Mouse (Mus musculus) testis, postnatal 10 days (tissue): Measurements from ENCODE around the gene Tada2b.

Source experiments
- DNase-seq: peaks from one replicate; pipeline ENCODE4 v3.0.0; 2021; ENCODE audit warnings: low spot score

Tada2b gene

DNA sequence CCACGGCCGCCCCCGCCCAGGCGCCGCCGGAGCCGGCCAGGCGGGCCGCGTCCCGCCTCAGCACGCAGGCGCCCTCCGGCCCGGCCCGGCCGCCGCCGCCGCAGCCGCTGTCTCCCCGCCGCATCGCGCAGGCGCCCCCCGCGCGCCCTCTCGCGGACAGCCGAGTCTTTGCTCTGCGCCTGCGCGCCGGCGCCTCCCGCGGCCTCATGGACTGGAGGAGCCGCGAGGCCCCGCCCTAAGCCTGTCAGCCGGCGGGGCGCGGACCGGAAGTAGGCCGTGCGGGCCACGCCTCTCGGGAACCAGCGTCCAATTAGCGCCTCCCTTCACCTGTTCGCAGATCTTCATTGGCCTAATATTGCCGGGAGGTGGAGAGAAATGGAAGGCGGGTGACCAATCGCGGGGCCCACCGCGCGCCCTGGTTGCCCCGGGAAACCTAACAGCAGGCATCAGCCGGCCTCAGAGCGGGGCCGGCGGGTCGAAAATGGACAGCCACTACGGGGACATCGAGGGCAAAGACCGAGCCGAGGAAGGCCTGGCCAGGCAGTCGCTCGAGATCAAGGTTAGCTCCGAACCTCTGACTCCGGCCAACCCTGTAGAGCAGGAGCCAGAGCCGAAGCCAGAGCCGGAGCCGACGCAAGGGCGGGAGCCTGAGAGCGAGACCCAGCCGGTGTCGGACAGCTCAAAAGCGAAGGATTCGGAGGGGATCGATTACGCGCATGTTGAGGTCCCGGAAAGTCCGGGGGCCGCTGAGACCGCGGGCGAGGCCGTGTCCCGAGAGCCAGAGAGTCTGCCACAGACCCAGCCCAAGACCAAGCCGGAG, at the start of gene Tada2b, which contains the start of gene Ccdc96:
Gene Tada2b, minus strand, starts transcription at position 115 of the 820 bp plus-strand sequence.
Gene Ccdc96, plus strand, starts transcription at position 418 of the 820 bp plus-strand sequence.
- DNase-seq, result peak; percentile 97

DNA sequence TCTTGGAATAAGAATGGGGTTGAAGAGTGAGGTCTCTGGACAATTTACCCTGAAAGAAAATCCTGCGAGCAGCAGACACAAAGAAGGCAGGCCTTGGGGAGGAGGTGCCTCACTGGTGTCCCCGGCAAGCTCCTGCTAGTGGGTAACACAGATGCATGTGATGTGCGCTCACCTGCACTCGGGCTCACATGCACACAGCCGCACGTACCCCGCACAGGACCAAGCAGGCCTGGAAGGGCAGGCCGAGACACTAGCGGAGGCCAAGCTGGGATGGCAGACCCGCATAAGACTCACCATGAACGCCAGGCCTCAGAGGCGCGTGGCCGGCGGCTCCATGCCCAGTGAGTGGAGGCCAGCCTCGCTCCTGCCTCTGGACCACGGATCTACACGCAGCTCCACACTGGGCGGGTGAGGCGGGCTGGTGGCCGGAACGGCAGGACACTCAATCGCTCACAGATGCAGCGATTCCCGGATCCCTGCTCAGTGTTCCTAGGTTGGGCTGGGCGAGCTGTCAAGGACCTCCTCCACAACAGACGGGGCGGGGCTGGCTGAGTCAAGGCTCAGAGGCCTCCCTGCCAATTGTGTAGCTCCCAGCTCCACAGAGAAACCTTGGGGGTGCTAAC, 46.2 kb upstream of the Tada2b start:
- peak; percentile 96 for DNase-seq

DNA sequence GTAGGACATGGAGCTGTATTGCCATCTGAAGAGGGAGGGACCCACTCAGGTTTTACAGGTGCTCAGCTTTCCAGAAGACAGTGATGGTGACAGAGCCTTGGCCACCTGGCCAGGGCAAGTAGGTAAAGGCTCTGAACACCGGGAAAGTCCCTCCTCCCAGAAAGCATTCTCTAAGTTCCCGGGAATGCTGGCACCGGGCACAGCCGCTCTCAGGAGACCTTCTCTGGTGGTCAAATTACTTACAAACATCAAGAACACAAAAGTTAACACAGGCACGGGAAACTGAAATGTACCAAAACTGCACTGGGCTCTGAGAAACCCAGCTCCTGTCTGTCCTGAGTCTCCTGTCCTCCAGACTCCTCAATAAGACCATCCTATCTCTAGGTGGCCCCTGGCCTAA, 45.6 kb upstream of the Tada2b start:
- DNase-seq, result no peak

DNA sequence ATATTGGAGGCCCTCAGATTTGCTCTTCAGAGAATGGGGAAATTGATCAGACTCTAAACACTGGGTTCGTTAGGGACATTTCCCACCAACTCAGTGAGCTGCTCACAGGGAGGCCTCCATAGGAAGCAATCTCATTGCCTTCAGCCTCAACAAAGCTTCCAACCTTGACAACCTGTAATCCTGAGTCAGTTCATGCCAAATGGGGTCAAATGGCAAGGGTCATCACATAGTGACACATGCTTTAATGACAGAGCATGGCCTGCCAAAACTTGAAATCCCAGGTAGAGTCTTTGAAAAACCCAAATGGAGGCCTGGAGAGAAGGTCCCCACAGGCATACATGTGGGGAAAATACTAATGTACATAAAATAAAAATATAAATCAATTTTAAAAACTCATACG, 42.8 kb upstream of the Tada2b start:
- no peak for DNase-seq

DNA sequence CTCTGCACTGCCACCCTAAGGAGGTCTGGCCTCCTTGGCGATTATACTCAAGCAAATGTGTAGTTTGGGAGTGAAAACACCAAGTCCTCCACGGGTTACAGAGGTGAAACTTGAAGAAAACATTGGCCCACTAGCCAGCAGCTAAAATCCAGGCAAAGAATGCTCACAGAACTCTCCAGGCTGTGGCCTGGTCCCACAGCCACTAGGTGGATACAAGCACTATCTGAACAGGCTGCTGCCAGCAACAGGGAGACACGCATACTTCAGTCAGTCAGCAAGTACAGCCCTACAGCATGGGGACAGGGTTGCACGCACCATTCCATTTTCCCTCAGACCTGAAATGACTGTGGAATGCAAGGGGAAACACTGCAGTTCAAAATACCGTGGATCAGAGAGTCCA, 42.2 kb upstream of the Tada2b start:
- DNase-seq, result no peak

DNA sequence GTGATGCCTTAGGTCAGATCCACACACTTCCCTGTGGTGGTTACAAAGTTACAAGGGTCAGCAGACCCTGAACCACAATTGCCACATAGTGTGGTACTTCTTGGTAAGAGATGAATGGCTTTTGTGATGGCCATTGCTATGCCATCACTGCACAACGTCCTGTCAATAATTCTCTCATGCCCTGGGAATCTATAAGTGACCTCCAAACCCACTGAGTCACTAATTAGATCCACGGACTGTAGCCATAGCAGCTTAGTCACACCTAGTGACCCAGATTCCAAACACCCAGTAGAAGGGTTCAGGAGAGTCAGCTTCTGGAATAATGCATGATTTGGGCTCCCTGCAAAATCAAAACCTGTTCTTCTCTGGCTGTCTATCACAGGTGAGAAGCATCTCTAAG, 41.1 kb upstream of the Tada2b start:
- DNase-seq, result no peak

DNA sequence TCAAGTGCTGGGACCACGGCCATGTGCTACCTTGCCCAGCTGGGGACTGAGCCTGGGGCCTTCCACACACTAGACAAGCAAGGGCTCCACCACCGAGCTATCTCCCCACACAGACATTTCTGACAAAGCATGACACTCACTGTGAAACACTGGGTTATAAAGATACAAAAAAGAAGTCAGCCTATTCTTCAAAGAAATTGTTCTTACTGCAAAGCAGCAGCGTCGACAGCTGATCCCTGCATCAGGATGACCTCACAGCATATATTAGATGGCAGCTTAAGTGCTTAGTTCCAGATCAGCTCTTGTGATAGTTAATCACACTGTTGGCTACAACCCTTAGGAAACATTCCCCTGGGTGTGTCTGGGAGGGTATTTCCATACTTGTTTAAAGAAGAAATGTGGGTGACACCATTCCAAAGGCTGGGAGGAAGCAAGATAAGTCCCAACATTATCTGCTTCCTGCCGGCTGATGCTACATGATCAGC, 39.2 kb upstream of the Tada2b start:
- DNase-seq, result no peak

DNA sequence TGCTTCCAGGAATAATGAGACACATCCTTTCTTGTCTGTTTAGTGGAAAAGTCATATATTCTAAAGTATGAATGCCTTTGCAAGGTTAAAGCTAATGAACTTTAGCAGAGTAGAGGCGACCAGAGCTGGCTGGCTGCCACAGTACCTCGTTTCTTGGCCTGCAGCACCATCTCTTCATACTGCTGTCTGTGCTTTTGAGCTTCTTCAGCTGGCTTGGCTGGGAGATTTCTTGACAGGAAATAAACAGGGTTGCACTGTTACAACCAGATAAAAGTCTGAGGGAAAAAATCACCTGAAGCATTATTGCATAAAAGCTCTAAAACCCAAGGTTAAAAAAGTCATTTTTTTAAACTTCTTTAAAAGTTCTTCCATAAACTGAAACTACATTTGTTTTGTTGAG, 38.7 kb upstream of the Tada2b start:
- no peak for DNase-seq

DNA sequence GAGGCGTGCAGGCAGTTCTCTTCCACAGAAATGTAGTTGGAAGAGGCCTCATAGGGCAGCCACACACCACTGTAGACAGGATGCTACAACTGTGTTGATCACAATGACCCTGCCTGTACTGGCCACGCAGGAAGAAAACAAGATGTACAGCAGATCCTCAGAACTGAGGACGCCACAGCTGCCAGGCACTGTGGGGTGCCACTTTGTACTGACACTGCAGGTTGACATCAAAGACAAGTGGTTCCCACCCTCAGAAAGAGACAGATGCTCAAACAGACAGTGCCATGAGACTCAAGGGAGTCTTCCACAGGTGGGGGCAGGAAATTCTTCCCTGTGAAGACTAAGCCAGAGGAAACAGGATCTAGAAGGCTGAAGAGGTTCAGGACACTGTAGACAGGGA, 35.7 kb upstream of the Tada2b start:
- no peak for DNase-seq

DNA sequence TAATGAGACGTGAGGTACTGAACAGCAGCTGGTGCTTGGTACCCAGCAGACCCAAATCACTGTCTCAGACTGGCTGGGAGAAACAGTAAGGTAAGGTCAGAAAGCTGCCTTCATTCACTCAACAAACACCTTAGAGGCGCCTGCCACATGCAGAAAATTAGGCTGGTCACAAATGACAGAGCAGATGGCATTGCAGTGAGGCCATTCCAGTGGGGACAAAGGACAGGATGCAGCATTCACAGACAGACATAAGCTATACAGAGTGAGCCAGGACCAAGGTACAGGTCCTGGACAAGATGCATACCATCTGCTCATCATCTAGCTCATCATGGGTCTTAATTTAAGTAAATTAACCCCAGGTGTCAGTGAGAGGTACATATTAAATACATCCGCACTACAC, 33.5 kb upstream of the Tada2b start:
- DNase-seq, result no peak

DNA sequence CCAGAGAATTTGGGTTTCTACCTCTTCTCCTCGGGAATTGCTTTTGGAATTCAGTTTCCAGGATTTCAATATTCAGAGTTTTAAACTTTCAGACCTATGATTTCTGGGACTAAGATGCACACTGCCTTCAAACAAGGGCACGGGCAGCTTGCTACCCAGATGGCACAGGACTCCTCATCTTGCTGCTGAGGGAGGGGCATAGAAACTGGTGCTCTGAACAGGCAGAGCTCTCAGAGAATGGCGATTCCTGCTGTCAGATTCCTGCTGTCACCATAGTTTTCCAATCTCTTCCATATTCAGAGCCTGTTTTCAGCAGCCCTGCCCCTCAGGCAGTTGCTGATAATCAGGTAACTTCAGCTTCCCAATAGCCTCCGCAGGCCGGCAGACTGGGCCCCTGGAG, 31.5 kb upstream of the Tada2b start:
- DNase-seq, result no peak

DNA sequence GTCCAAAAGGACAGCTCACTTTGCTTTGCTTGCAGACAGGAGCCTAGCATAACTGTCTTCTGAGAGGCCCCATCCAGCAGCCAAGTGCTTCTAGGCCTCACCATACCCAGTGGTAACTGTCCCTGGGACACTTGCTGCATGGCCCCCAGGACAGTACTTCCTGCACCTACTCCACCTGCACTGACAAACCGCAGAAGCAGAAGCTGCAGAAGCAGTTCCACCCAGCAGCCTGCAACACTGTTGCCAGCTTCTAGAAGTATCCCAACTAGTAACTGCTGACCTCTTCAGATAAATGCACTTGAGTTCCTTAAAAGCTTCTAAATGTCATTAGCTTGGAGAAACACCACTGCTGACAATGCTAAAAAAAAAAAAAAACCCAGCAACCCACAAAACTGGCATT, 31.0 kb upstream of the Tada2b start:
- DNase-seq, result no peak

DNA sequence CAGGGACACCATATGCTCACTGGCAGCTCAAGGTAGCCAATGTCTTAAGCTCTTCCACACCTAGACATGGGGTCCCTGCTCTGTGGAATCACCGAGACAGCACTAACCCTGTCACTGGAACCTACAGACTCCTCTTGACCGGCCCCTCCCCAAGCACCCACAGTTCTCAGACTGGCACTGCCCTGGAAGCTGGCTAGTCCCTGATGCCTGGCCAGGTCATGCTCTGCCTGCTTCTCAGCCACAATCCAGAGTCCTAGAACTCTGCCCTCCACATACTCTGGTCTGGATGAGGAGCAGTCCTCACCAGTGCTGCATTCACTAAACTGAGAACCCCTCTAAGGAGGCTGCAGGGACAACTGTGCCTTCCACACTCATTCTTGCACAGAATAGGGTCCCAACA, 26.9 kb upstream of the Tada2b start:
- no peak for DNase-seq

DNA sequence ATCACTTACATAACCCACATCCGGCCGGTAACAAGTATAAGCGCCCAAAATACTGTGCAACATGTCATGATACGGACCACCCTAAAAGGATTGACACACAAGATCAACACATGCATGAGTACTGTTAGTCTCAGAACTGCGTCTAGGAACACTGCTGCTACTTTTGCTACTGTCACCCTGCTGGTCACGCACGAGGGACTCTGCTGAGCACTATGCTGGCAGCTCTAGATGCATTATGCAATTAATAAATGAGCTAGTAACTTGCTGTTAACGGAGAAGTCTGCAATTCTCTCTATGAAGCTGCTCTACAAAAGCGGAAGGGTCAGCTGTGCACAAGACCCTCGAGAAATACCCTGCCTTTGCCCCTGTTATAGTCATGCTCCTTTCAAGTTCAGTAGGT, 24.3 kb upstream of the Tada2b start:
- DNase-seq, result no peak

DNA sequence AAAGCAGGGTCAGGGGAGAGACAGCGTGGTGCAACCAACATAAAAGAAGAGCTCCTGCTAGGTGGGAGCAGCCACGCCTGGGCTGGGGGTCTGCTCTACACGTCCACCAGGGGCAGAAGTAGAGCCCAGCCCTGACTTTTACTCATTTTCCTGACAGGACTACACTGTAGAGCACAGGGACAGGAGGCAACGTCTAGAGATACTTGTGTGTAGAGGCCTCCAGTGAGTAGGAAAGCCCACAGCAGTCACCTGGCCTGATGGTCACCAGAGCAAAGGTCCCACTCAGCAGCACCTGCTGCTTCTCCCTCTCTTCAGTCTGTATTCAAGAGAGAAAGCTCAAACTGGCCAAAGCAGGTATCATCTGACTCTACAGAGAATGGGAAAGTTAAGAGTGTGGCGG, 21.6 kb upstream of the Tada2b start:
- no peak for DNase-seq

DNA sequence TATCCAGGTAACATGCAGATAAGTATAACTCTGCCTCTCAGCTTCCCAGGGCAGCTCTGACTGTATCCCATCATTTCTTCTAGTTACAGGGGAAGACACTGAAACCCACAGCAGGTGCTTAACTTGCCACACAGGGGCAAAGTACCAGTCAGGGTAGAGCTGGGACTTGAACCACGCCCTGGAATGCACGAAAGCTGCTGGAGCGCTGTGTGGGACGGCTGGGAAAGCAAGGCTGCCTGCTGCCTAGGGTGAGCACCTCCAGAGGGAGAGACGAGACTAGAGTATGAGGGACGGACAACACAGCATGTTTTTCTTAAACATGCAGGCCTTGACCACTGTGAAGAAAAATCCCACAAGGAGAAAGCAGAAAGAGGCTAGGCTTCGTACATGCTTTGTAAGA, 21.1 kb upstream of the Tada2b start:
- no peak for DNase-seq

DNA sequence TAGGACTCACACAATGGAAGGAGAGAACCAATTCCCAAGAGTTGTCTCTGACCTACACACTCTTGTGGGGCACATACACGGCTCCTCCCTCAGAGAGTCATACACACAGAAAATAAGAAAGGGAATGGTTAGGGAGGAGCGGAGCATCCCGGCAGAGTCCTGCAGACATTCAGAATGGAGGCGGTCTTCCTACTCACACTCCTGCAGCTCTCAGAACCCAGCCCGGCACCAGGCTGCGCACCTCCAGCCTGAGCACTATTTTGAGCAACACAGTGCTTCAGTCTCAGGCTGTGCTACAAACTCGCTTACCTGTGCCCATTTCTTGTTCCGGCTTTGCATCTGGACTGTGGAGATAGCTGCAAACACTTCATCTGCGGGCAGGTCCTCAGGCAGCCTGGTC, 10.6 kb upstream of the Tada2b start:
- DNase-seq, result no peak

DNA sequence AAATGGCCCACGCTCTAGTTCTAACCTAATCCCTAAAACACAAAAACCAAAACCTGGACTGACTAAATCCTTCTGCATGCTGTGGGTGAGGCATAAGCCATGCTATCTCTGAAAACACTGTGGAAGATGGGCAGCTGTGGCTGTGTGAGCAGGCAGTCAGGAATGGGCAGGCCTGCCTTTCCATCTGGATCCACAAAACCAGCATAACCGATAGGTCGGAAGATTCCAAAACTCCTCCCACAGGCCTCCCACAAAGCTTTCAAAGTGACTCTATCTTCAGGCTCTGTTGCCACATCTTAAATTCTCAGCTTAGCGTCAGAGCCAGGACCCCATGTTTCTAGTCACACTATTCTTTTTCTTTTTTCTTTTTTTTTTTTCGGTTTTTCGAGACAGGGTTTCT, 9.8 kb upstream of the Tada2b start:
- DNase-seq, result no peak

DNA sequence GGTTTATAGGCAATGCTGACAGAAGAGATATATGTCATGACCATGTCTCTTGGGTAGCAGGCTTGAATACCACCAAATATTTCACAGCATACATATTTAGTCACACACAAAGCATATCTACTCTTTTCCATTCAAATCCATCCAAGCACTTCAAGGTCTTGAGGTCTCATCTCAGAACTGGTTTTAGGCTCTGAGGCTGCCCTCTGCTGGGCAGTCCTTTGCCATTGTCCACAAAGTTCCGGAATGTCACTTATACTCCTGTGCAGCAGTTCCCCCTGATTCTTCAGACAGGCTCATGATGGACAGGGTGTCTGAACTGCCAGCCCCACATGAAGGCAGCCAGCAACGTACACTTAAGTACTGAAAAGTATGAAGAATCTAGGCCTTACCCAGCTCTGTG, 5.1 kb upstream of the Tada2b start:
- peak; percentile 63 for DNase-seq

DNA sequence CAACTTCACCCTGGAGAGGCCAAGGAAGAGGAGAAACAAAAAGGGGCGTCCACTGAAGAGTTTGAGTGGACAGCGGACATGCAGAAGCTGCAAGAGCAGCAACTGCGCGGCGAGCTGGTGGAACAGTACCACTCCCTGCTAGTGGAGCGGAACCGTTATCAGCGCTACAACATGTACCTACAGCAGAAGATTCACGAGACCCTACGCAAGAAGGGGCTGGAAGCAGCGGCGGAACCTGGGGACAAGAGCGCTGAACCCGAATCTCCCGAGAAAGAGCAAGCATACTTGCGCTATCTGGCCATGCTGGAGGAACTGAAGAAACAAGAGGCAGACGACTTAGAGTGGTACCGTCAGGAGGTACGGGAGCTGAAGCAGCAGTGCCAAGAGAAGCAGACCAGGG, 1.2 kb upstream of the Tada2b start:
- no peak for DNase-seq

DNA sequence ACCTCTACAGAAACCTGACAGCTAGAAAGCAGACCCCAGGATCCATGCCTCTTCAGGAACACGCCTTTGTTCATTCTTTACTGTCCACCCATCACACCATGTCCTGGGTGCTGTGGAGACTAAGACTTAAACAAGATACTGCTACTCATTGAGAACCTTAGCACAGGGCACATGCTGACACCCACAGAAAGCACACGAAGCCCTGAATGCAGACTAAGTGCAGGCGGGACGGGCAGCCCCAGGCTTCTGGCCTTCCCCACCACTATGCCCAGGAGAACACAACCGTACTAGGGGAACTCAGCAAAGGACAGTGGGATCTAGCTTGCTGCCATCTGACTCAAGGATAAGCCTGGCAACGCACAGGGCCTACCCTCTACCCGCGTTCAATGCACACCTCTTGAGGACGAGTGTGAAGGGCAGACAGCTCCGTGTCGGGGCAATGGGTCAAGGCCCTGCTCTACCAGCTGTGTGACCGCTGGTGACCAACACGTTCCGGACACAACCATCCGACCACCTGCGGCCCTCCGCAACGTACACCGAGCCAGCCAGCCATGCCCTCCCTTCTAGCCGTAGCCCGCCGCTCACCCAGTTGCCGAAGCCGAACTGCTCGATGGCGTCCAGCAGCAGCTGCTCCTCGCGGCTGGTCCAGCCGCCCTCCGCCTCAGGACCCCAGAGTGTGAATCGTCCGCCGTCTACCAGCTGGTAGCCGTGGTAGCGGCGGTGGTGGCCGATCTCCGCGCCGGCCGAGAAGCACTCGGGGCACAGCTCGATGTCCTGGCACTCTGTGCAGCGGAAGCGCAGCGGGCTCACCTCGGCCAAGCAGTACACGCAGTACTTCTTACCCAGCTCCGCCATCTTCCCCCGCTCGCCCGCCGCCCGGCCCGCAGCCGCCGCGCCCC, 633 bp downstream of the Tada2b start:
- DNase-seq, result peak; percentile 71

DNA sequence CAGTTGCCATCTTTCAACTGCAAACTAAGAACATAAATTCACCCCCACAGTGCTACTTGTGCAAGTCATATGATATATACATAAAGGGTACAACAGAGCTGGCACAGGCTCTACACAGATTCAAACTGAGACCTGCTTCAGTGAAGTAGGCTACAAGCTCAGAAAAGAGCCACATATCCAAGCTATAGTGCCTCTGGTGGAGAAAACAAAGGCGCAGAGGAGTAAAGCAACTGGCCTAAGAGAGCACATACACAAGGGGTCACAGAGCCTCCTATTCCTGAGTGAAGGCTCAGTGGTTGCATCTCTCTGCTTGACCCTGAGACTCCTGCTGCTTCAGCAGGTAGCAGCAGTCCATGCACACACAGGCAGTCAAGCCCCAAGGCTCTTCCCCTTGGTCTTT, 3.0 kb downstream of the Tada2b start:
- no peak for DNase-seq

DNA sequence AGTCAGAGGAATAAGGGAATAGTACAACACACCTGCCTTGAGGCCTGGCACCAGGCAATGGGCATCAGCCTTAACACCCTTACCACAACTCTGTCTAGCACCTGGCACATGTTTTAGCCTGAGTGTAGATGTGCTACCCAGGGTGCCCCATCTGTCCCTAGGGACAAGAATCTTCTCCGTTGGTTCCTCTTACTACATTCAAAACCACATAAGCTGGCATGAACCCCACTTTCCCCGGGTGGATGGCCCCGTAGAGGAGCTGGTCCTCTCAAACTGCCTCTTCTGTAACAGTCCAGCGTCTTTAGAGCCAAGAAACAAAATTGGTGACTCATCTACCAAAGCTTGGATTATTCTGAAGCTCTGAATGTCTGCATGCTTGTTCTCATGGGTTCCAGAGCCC, 3.7 kb downstream of the Tada2b start:
- no peak for DNase-seq
